Mouse (Mus musculus) macrophage (primary cell): ENCODE data around the gene Surf4. TPM values are rescaled to one million over a fixed set of nuclear protein-coding genes. Genes with fewer than 3 reads are reported as not detected.

Source experiments
- H3K27ac ChIP-seq: fragments of 350-480 bp; formaldehyde crosslinking; 2 replicates; pipeline ENCODE4 v1.9.0; 2021
- H3K36me3 ChIP-seq: fragments of 350-480 bp; formaldehyde crosslinking; 2 replicates; pipeline ENCODE4 v1.9.0; 2021; ENCODE audit errors: inconsistent target
- H3K4me3 ChIP-seq: fragments of 350-480 bp; formaldehyde crosslinking; 2 replicates; pipeline ENCODE4 v1.9.0; 2021; ENCODE audit errors: inconsistent target
- H3K79me2 ChIP-seq: fragments of 350-480 bp; formaldehyde crosslinking; 2 replicates; pipeline ENCODE4 v1.9.0; 2021; ENCODE audit errors: inconsistent target
- WGBS: methylation state at CpG from one replicate; pipeline ENCODE4 v1.1.7; 2026; ENCODE audit warnings: inconsistent platforms; ENCODE audit not compliant: missing documents; 5-methylcytosine and 5-hydroxymethylcytosine counted together
- polyA plus RNA-seq: library from polyadenylated mRNA; stranded (reverse); fragments of 250-400 nt; gene quantifications from 3 replicates; pipeline ENCODE4 v1.2.4, GENCODE M21; 2018; ENCODE audit warnings: inconsistent platforms
- total RNA-seq, 78 experiments: library from RNA; depleted of rRNA; stranded (reverse); fragments of 250-400 nt; gene quantifications; 1 replicate in 9 of 78; 2 replicates in 24 of 78; 3 replicates in 43 of 78; 4 replicates in 2 of 78; pipeline ENCODE4 v1.2.4; 2018; ENCODE audit warnings: inconsistent platforms in 56 of 78

Surf4 gene
- 10 to 100 TPM; 14.3 to 46.8 (median 28.1) TPM for total RNA-seq (2018; cell fraction: chromatin; rRNA removed)
- 100 to 1,000 TPM; 157 to 236 (median 188) TPM for total RNA-seq (2018; cell fraction: cytosol; rRNA removed)
- 100 to 1,000 TPM in 24 of 26 experiments, 10 to 100 TPM in 2; 50.4 to 247 (median 148) TPM for total RNA-seq (2018; cell fraction: nucleus; rRNA removed)
- polyA plus RNA-seq, result 126 to 164 TPM (median 160 TPM) in 3 replicates

GRCm38 (mm10) chr2:26933304-26934055 is at the start of gene Surf4, which contains the start of gene Stkld1:
Gene Surf4 (minus strand): TSS chr2:26933928.
Gene Stkld1 (plus strand): TSS chr2:26934047.
- H3K4me3 ChIP-seq, result peak within 1 kb of the TSS; percentile 90
- whole genome bisulfite sequencing, result 3% methylated on average over 67 of the region's 70 CpGs
- peak within 1 kb of the TSS; percentile 70 for H3K27ac ChIP-seq
- H3K36me3 ChIP-seq, result 0 out of 2 replicates have a peak, but pooled peaks cover 5% of the 10 kb centered on the region
- peaks cover 44% of the 10 kb centered on the region for H3K79me2 ChIP-seq

- 75% methylated on average over 1 of the region's 1 CpGs for WGBS
- Histone ChIP-seq H3K27ac (no peak overlapping the region), H3K79me2 (no peaks in the 10 kb centered on the region), H3K36me3 (no peaks in the 10 kb centered on the region), H3K4me3 (no peak overlapping the region)
Observed at GRCm38 (mm10) chr2:26980361-26980760, 46.6 kb upstream of the Surf4 start.

- H3K4me3 ChIP-seq, result no peak overlapping the region
- H3K27ac ChIP-seq, result peak overlapping the region; percentile 65
- no peaks in the 10 kb centered on the region for H3K36me3 ChIP-seq
- H3K79me2 ChIP-seq, result no peaks in the 10 kb centered on the region
- 2% methylated on average over 4 of the region's 4 CpGs for WGBS
Observed at GRCm38 (mm10) chr2:26973960-26974359, 40.2 kb upstream of the Surf4 start.

- H3K79me2 ChIP-seq, result no peaks in the 10 kb centered on the region
- H3K27ac ChIP-seq, result peak within 1 kb of the TSS; percentile 65
- WGBS, result 81% methylated on average over 3 of the region's 3 CpGs
Observed at GRCm38 (mm10) chr2:26973116-26973515, 39.4 kb upstream of the Surf4 start, which contains the start of gene Adamts13. Gene Adamts13 (plus strand): TSS chr2:26973416.

GRCm38 (mm10) chr2:26967262-26967661 is 33.5 kb upstream of the Surf4 start:
- Histone ChIP-seq H3K36me3 (no peaks in the 10 kb centered on the region), H3K79me2 (peaks cover 19% of the 10 kb centered on the region), H3K27ac (no peak overlapping the region), H3K4me3 (no peak overlapping the region)
- 85% methylated on average over 2 of the region's 2 CpGs for WGBS

More at GRCm38 (mm10) chr2:26973116-26973515, 39.4 kb upstream of the Surf4 start, which contains the start of gene Adamts13:
- no peaks in the 10 kb centered on the region for H3K36me3 ChIP-seq
- H3K4me3 ChIP-seq, result no peak within 1 kb of the TSS

GRCm38 (mm10) chr2:26964724-26965370 is 31.1 kb upstream of the Surf4 start:
- H3K36me3 ChIP-seq, result peaks cover 11% of the 10 kb centered on the region; the same call in 1 of the 2 replicates
- H3K4me3 ChIP-seq, result peak overlapping the region; percentile 89
- 24% methylated on average over 13 of the region's 14 CpGs for WGBS
- H3K27ac ChIP-seq, result peak overlapping the region; percentile 95
- H3K79me2 ChIP-seq, result peaks cover 39% of the 10 kb centered on the region

- Histone ChIP-seq H3K36me3 (peaks cover 14% of the 10 kb centered on the region; the same call in 1 of the 2 replicates), H3K27ac (peak within 1 kb of the TSS; percentile 95), H3K4me3 (peak within 1 kb of the TSS; percentile 89), H3K79me2 (peaks cover 39% of the 10 kb centered on the region)
- WGBS, result 2% methylated on average over 43 of the region's 50 CpGs
Observed at GRCm38 (mm10) chr2:26963923-26964723, 30.4 kb upstream of the Surf4 start, which contains the start of gene Rexo4. Gene Rexo4 (minus strand): TSS chr2:26964386.

GRCm38 (mm10) chr2:26960756-26961155 is 27.0 kb upstream of the Surf4 start:
- H3K36me3 ChIP-seq, result peaks cover 46% of the 10 kb centered on the region
- H3K27ac ChIP-seq, result no peak overlapping the region
- peaks cover 39% of the 10 kb centered on the region for H3K79me2 ChIP-seq
- H3K4me3 ChIP-seq, result no peak overlapping the region
- WGBS, result 83% methylated on average over 4 of the region's 4 CpGs

GRCm38 (mm10) chr2:26957488-26957859 is 23.7 kb upstream of the Surf4 start:
- H3K4me3 ChIP-seq, result no peak overlapping the region
- H3K36me3 ChIP-seq, result peaks cover 77% of the 10 kb centered on the region
- H3K79me2 ChIP-seq, result peaks cover 22% of the 10 kb centered on the region
- no peak overlapping the region for H3K27ac ChIP-seq
- 96% methylated on average over 2 of the region's 2 CpGs for WGBS

GRCm38 (mm10) chr2:26956811-26957487 is 23.2 kb upstream of the Surf4 start:
- no peak overlapping the region for H3K27ac ChIP-seq
- 95% methylated on average over 12 of the region's 12 CpGs for WGBS
- peaks cover 82% of the 10 kb centered on the region for H3K36me3 ChIP-seq

GRCm38 (mm10) chr2:26954735-26955395 is 21.1 kb upstream of the Surf4 start:
- 100% methylated on average over 2 of the region's 2 CpGs for WGBS
- H3K4me3 ChIP-seq, result no peak overlapping the region
- H3K36me3 ChIP-seq, result peaks cover 79% of the 10 kb centered on the region
- H3K79me2 ChIP-seq, result no peaks in the 10 kb centered on the region
- H3K27ac ChIP-seq, result no peak overlapping the region

More at GRCm38 (mm10) chr2:26956811-26957487, 23.2 kb upstream of the Surf4 start:
- Histone ChIP-seq H3K79me2 (peaks cover 17% of the 10 kb centered on the region), H3K4me3 (no peak overlapping the region)

GRCm38 (mm10) chr2:26952866-26953265 is 19.1 kb upstream of the Surf4 start:
- Histone ChIP-seq H3K79me2 (no peaks in the 10 kb centered on the region), H3K4me3 (no peak overlapping the region), H3K27ac (no peak overlapping the region), H3K36me3 (peaks cover 65% of the 10 kb centered on the region)
- WGBS, result 90% methylated on average over 8 of the region's 8 CpGs

GRCm38 (mm10) chr2:26952193-26952592 is 18.5 kb upstream of the Surf4 start:
- Histone ChIP-seq H3K36me3 (peaks cover 58% of the 10 kb centered on the region), H3K4me3 (no peak overlapping the region), H3K79me2 (no peaks in the 10 kb centered on the region), H3K27ac (no peak overlapping the region)
- 91% methylated on average over 4 of the region's 4 CpGs for WGBS
